Mouse (Mus musculus) midbrain, embryonic 16.5 days (tissue): ENCODE results near the gene Metap2. TPM values are rescaled to one million over a fixed set of nuclear protein-coding genes. Genes with fewer than 3 reads are reported as not detected.
A peak's percentile ranks its signal among the peaks of the same experiment; 100 is the strongest.

Experiments used
- ATAC-seq: fragments of 200-750 bp; cut with Nextera tagmentation; 2 replicates; pipeline ENCODE4 v1.8.0; 2017; ENCODE audit warnings: moderate TSS enrichment
- H3K27ac ChIP-seq: fragments of 300-500 bp; sonication (generic); 2 replicates; pipeline ENCODE4 v1.5.1; 2014; ENCODE audit warnings: mild to moderate bottlenecking, low read length, mixed read lengths
- H3K27me3 ChIP-seq: fragments of 300-500 bp; sonication (generic); 2 replicates; pipeline ENCODE4 v1.6.1; 2014; ENCODE audit warnings: low read depth, low read length, mixed read lengths; ENCODE audit not compliant: control insufficient read depth, insufficient read depth
- H3K36me3 ChIP-seq: fragments of 300-500 bp; sonication (generic); 2 replicates; pipeline ENCODE4 v1.6.1; 2014; ENCODE audit warnings: mild to moderate bottlenecking, low read length, moderate library complexity, mixed read lengths; ENCODE audit not compliant: control insufficient read depth, insufficient read depth
- H3K4me1 ChIP-seq: fragments of 300-500 bp; sonication (generic); 2 replicates; pipeline ENCODE4 v1.6.1; 2014; ENCODE audit warnings: mild to moderate bottlenecking, low read length, mixed read lengths; ENCODE audit not compliant: control insufficient read depth, insufficient read depth
- H3K4me2 ChIP-seq: fragments of 300-500 bp; sonication (generic); 2 replicates; pipeline ENCODE4 v1.6.1; 2014; ENCODE audit warnings: mild to moderate bottlenecking, low read length, mixed read lengths
- H3K4me3 ChIP-seq: fragments of 300-500 bp; sonication (generic); 2 replicates; pipeline ENCODE4 v1.5.1; 2014; ENCODE audit warnings: low read depth, mild to moderate bottlenecking, low read length, moderate library complexity, mixed read lengths
- H3K9ac ChIP-seq: fragments of 300-500 bp; sonication (generic); 2 replicates; pipeline ENCODE4 v1.6.1; 2014; ENCODE audit warnings: low read depth, low read length, mixed read lengths
- H3K9me3 ChIP-seq: fragments of 300-500 bp; sonication (generic); replicated peaks from 2 replicates; pipeline ENCODE4 v1.6.1; 2014; ENCODE audit warnings: mild to moderate bottlenecking, low read length, mixed read lengths; ENCODE audit not compliant: control insufficient read depth, poor library complexity, severe bottlenecking
- WGBS: fragments of 180-500 bp; shearing (Covaris S2); extraction: QIAGEN DNeasy Blood & Tissue Kit; methylation state at CpG from one replicate; pipeline ENCODE4 v1.1.7; 2014; 5-methylcytosine and 5-hydroxymethylcytosine counted together
- polyA plus RNA-seq: library from polyadenylated mRNA; unstranded; fragments of >200 nt; fragmentation: Nextera tagmentation; extraction: Ambion mirVana; gene quantifications from 2 replicates; pipeline ENCODE4 v1.2.1, GENCODE M21; 2015

Gene Metap2
- polyA plus RNA-seq: 147 and 156 TPM in 2 replicates

DNA sequence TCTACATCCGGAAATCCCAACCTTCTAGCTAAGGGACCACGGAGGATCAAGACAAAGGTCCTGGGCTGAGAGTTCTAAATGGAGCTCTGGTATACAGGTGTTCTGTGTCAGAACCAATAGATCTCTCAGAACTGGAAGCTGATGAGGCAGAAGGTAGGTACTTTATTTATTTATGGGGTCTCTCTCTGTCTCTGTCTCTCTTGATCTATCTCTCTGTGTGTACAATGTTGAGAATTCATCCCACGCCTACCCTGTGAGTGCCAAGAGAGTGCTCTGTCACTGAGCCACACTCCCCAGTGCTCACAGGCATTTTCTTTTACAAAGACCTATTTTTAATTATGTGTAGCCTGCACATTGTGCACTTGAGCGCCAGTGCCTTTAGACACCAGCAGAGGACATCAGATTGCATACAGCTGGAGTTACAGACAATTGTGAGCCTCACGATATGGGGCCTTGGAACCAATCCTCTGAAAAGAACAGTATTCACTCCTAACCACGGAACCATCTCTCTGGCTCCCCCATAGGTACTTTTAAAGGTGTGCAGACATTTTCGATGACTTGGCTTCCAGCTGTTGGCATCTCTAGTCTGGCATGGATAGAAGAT, at the start of gene Metap2:
Metap2 (minus strand) TSS at position 51 of the 604 bp plus-strand sequence.
- no peak for ATAC-seq
- no peak within 1 kb of the TSS for H3K27ac ChIP-seq
- no peaks in the 10 kb centered on the region for H3K9me3 ChIP-seq
- H3K9ac ChIP-seq: no peak within 1 kb of the TSS
- H3K36me3 ChIP-seq: no peaks in the 10 kb centered on the region
- 59% methylated on average over 7 of the region's 7 CpGs for WGBS
- no peak within 1 kb of the TSS for H3K4me2 ChIP-seq
- no peak within 1 kb of the TSS for H3K4me3 ChIP-seq
- H3K27me3 ChIP-seq: no peaks in the 10 kb centered on the region; the same call in 1 of the 2 replicates
- H3K4me1 ChIP-seq: no peaks in the 10 kb centered on the region

DNA sequence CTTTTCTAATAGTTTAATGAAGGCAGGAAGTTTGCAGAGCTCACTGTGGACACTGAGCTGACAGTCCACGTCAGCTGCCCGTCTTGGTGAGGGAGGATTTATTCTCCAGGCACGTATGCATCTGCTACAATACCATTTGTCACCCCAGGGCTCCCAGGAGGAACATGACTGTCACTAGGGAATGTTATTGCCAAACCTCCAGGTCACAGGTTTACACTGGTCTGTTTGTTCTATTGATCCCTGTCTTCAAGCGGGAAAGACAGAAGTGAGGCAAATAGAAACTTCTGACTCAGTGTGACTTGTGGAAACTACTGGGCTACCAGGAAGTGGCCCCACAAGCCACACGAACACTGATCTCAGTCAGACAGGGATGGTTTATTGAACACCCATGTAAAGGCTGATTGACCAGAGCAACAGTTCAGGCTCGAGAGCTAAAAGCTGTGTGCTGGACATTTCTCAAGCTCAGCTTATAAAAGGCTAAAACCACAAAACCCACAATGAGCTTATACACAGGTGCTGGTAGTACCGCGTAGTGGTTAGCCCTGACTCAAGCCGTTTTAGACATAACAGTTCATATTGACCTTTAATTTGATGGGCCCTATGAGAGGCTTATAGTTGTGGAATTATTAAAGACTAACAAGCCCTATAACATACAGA, 49.1 kb upstream of the Metap2 start:
- H3K4me2 ChIP-seq: no peak overlapping the region
- no peak overlapping the region for H3K9ac ChIP-seq
- 66% methylated on average over 9 of the region's 9 CpGs for WGBS
- H3K27me3 ChIP-seq: no peaks in the 10 kb centered on the region
- no peak overlapping the region for H3K27ac ChIP-seq
- no peaks in the 10 kb centered on the region for H3K4me1 ChIP-seq
- ATAC-seq: no peak
- H3K4me3 ChIP-seq: no peak overlapping the region
- H3K9me3 ChIP-seq: no peaks in the 10 kb centered on the region
- H3K36me3 ChIP-seq: no peaks in the 10 kb centered on the region

- Histone ChIP-seq H3K27ac (no peak overlapping the region), H3K4me3 (no peak overlapping the region), H3K36me3 (no peaks in the 10 kb centered on the region), H3K9ac (no peak overlapping the region), H3K9me3 (no peaks in the 10 kb centered on the region), H3K4me2 (no peak overlapping the region), H3K27me3 (no peaks in the 10 kb centered on the region), H3K4me1 (no peaks in the 10 kb centered on the region)
- WGBS: 33% methylated on average over 4 of the region's 4 CpGs
- ATAC-seq: no peak
Measured at GRCm38 (mm10) chr10:93945364-93945763, 48.5 kb upstream of the Metap2 start.

GRCm38 (mm10) chr10:93944241-93944640, 47.3 kb upstream of the Metap2 start:
- Histone ChIP-seq H3K27ac (no peak overlapping the region), H3K4me1 (no peaks in the 10 kb centered on the region), H3K9me3 (no peaks in the 10 kb centered on the region), H3K4me2 (no peak overlapping the region), H3K36me3 (no peaks in the 10 kb centered on the region), H3K9ac (no peak overlapping the region), H3K4me3 (no peak overlapping the region), H3K27me3 (no peaks in the 10 kb centered on the region)
- WGBS: 49% methylated on average over 5 of the region's 5 CpGs
- no peak for ATAC-seq

- no peak overlapping the region for H3K4me3 ChIP-seq
- no peak overlapping the region for H3K4me2 ChIP-seq
- H3K27me3 ChIP-seq: no peaks in the 10 kb centered on the region
- no peaks in the 10 kb centered on the region for H3K9me3 ChIP-seq
- ATAC-seq: no peak
- no peak overlapping the region for H3K27ac ChIP-seq
- 76% methylated on average over 5 of the region's 5 CpGs for WGBS
- no peaks in the 10 kb centered on the region for H3K36me3 ChIP-seq
- H3K4me1 ChIP-seq: no peaks in the 10 kb centered on the region
- H3K9ac ChIP-seq: no peak overlapping the region
Measured at GRCm38 (mm10) chr10:93940279-93940678, 43.4 kb upstream of the Metap2 start.

DNA sequence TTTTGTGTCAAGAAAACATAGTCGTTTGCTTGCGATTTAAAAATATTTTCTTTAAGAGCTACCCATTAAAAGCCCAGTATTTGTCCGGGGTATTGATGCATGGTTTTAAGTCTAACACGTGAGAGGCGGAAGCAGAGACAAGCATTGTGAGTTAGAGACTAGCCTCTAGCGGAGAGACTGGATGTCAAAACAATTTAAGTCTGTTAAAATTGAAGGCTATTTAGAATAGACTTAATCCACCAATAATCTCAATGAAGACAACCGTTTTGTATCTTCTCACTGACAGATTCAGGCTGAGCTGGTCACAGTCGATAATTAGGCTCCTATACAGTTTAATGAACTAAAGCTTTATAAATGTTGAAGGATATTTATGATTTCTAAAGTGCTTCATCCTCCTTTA, 42.8 kb upstream of the Metap2 start:
- Histone ChIP-seq H3K9me3 (no peaks in the 10 kb centered on the region), H3K4me2 (no peak overlapping the region), H3K4me1 (no peaks in the 10 kb centered on the region), H3K27me3 (no peaks in the 10 kb centered on the region), H3K27ac (no peak overlapping the region), H3K36me3 (no peaks in the 10 kb centered on the region), H3K4me3 (no peak overlapping the region), H3K9ac (no peak overlapping the region)
- 57% methylated on average over 8 of the region's 8 CpGs for WGBS
- ATAC-seq: no peak

DNA sequence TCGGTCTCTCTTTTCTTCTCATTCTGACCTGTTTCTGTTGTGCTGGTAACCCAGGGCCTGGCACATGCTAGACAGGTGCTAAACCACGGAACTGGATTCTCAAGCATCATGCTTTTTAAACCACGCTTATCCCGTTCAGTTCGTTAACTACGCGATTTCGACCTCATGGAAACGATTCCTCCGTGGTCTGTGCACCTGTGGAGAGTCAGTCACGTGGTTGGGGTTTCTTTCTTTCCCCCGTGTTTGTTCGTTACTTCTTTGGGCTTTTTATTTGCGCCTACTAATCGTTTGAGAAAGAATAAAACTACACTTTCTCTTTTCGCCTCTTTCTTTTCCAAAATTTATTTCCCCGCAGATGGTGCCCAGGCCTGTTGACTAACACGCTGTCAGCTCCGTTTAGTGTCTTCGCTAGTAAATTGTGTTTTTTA, 42.0 kb upstream of the Metap2 start:
- H3K27me3 ChIP-seq: no peaks in the 10 kb centered on the region
- ATAC-seq: no peak
- no peak overlapping the region for H3K4me3 ChIP-seq
- H3K36me3 ChIP-seq: no peaks in the 10 kb centered on the region
- H3K9me3 ChIP-seq: no peaks in the 10 kb centered on the region
- WGBS: 80% methylated on average over 20 of the region's 20 CpGs
- peaks cover 3% of the 10 kb centered on the region; the same call in 1 of the 2 replicates for H3K4me1 ChIP-seq
- no peak overlapping the region for H3K27ac ChIP-seq
- H3K4me2 ChIP-seq: no peak overlapping the region
- H3K9ac ChIP-seq: no peak overlapping the region

DNA sequence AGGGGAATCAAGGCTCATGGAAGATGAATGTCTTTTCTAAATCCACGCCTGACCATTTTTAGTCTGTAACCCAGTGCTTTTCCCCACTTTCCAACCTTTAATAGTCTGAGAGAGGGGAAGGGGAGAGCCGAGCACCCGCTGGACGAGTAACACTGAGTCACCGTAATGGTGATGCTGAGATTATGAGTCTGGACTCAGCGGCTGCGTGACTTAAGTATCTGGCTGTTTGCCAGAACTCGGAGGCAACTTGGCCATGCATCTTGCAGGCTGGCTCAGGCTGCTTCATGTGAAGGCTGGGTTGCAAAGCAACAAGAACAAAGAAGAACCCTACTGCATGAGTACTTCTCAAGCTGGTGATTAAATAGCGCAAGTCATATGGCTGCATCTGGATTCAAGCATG, 37.1 kb upstream of the Metap2 start:
- Histone ChIP-seq H3K36me3 (no peaks in the 10 kb centered on the region), H3K4me3 (no peak overlapping the region), H3K27me3 (no peaks in the 10 kb centered on the region), H3K9ac (no peak overlapping the region), H3K27ac (no peak overlapping the region), H3K4me1 (peaks cover 3% of the 10 kb centered on the region; the same call in 1 of the 2 replicates), H3K4me2 (peak overlapping the region; percentile 20; the same call in 1 of the 2 replicates), H3K9me3 (no peaks in the 10 kb centered on the region)
- no peak for ATAC-seq
- WGBS: 41% methylated on average over 9 of the region's 9 CpGs

DNA sequence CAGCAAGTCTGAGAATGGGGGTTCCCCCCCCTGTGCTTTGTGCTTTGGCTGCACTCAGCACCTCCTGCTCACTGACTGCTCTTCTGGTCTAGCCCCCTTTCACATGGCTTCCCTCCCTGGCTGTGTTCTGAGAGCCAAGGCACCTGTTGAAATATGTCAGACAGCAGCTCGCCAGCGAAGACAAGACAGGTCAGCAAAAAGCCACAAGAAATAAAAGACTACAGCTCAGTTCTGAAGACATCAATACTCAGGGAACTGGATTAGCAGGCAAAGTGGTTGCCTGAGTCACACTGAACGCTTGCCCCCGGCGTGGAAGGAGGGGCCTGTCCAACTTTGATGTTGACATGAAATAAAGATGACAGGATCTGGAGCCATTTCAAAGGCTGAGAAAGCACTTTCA, 36.0 kb upstream of the Metap2 start:
- H3K4me2 ChIP-seq: no peak overlapping the region
- 0 out of 2 replicates have a peak, but pooled peaks cover under 1% of the 10 kb centered on the region for H3K9me3 ChIP-seq
- no peaks in the 10 kb centered on the region for H3K36me3 ChIP-seq
- no peak overlapping the region for H3K4me3 ChIP-seq
- no peaks in the 10 kb centered on the region for H3K27me3 ChIP-seq
- no peak for ATAC-seq
- no peak overlapping the region for H3K27ac ChIP-seq
- 40% methylated on average over 5 of the region's 5 CpGs for WGBS
- peaks cover 3% of the 10 kb centered on the region; the same call in 1 of the 2 replicates for H3K4me1 ChIP-seq
- H3K9ac ChIP-seq: no peak overlapping the region
